Mouse (Mus musculus) cerebral cortex, adult 2 months (tissue): ENCODE measurements around the gene Kctd21.

Experiments used
- WGBS: fragments of 180-500 bp; shearing (Covaris S2); methylation state at CpG from one replicate; pipeline ENCODE4 v1.1.7; 2018; 5-methylcytosine and 5-hydroxymethylcytosine counted together

Kctd21 gene

GRCm38 (mm10) chr7:97348836-97349235, 16.7 kb downstream of the Kctd21 start:
- WGBS = 91% methylated on average over 5 of the region's 5 CpGs

DNA sequence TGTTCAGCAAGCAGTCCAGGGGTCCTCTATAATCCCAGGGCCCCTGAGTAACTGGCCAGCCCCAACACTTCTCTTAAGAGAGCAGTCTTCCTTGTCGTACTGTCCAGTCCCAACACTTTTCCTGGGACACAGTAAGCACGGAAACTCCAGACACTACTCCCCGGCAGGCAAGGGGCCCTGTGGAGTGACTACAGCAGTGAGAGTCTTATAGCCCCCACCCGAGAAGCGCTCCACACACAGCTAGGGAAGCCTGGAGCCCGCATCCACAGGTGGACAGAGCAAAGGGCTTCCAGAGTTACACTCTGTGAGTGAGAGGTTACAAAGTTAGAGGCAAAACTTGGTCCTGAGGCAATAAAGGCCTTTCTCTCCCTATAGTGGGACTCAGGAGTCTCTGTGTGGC, 17.3 kb downstream of the Kctd21 start:
- WGBS = 95% methylated on average over 6 of the region's 6 CpGs

GRCm38 (mm10) chr7:97350891-97351290, 18.8 kb downstream of the Kctd21 start:
- WGBS = 80% methylated on average over 5 of the region's 5 CpGs

DNA sequence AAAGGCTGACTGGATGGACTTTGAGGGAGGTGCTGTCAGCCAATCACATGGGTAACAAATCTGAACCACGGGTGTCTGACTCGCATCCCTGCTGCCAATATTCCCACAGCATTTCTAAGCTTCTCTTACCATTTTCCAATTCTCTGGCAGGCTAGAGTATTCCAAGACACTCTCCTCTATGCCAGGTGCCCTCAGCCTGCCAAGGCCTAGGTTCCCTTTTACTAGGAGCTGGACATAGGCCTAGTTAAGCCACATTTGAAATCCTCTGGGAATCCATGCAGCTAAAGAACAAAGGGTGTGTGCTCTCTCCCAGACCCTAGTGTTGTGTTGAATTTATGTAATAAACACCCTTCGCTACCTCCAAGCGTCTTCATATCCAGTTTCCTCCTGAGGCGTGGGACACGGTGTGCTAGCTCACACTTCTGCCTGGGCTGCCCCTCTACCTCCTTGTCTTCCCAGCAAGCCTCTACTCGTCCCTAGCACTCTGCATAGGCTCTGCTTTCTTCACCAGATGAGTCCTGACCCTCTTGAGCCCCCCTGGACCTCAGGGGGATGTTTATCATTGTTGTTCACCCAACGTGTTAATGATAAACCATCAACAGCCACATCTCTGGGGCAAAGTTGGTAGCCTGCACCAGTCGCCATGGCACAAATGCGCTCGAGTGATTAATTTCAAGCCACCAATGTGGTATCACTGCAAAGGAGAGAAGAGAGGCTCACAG, 19.8 kb downstream of the Kctd21 start:
- 80% methylated on average over 11 of the region's 11 CpGs for WGBS

DNA sequence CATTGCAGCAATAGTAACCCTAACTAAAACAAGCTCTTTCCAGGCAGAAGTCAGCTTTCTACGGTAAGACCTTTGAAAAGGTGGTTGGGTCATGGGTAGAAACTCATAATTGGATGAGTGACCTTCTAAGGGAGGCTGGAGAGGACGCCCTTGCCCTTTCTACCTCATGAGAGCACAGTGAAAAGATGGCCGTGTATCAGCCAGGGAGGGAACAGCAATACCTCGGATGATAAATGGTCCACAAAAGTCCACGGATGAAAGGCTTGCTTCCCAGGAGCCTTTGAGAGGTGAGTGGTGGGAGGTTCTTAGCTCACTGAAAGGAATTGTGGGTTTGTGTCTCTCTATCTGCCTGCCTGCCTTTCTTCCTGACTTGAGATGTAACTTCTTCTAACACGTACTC, 21.2 kb downstream of the Kctd21 start:
- 91% methylated on average over 6 of the region's 6 CpGs for WGBS

DNA sequence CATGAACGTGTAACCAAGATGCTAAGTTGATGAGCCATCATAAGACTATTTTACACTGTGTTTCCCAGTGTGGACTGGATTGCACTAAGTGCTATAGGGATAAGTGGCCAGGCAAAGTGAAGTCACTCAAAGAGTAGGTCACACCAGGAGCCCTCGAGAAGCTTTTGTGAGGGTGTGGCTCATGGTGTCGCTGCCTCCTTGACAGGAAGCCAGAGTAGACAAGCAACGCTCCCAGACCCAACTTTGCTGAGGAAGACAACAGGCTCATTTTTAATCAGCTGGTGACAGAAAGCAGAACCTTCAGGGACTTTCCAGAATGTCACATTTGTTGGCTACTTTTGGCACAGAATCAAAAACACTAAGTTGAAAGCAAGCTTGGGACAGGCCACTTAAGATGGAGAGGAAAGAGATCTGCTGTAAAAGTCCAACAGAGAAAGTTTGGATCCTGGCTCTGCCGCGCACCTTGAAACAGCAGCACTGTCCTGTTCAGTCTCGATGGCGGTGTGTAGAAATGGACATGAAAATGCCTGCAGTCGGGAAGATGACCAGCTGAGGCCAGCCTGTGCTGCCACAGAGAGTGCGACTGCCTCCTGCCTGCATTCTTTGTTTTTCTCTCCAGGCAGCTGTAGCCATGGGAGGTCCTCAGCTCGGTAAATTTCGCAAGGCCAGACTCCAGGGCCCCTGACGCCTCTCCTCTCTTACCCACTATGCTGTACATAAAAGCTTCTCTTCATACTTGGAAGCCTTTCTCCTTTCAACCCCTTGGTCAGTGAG, 23.1 kb downstream of the Kctd21 start:
- WGBS = 64% methylated on average over 13 of the region's 13 CpGs

GRCm38 (mm10) chr7:97356253-97356652, 24.1 kb downstream of the Kctd21 start:
- WGBS = 60% methylated on average over 5 of the region's 5 CpGs

GRCm38 (mm10) chr7:97356875-97357276, 24.7 kb downstream of the Kctd21 start:
- 65% methylated on average over 5 of the region's 5 CpGs for WGBS

- WGBS = 79% methylated on average over 3 of the region's 3 CpGs
Observed at GRCm38 (mm10) chr7:97357840-97358239, 25.7 kb downstream of the Kctd21 start.

- 94% methylated on average over 4 of the region's 4 CpGs for WGBS
Observed at GRCm38 (mm10) chr7:97358347-97358746, 26.2 kb downstream of the Kctd21 start.

GRCm38 (mm10) chr7:97360166-97360565, 28.0 kb downstream of the Kctd21 start:
- WGBS = 84% methylated on average over 5 of the region's 5 CpGs

GRCm38 (mm10) chr7:97360955-97361354, 28.8 kb downstream of the Kctd21 start:
- WGBS = 42% methylated on average over 3 of the region's 3 CpGs

- WGBS = 35% methylated on average over 4 of the region's 4 CpGs
Observed at GRCm38 (mm10) chr7:97361467-97361866, 29.3 kb downstream of the Kctd21 start.

DNA sequence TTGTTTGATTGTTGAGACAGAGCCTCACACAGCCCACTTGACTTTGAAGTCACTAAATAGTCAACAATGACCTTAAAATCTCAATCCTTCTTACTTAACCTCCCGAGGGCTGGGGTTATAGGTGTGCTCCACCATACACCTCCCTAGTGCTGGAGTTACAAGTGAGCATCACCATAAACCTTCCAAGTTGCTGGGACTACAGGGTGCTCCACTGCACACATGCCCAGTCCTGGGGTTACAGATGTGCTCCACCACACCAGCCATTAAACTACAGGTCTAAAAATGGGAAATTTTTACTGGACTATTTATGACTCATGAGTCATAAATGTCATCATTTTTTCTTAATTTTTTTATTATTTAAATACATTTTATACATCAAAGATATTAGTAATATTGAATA, 33.8 kb downstream of the Kctd21 start:
- 88% methylated on average over 1 of the region's 1 CpGs for WGBS

DNA sequence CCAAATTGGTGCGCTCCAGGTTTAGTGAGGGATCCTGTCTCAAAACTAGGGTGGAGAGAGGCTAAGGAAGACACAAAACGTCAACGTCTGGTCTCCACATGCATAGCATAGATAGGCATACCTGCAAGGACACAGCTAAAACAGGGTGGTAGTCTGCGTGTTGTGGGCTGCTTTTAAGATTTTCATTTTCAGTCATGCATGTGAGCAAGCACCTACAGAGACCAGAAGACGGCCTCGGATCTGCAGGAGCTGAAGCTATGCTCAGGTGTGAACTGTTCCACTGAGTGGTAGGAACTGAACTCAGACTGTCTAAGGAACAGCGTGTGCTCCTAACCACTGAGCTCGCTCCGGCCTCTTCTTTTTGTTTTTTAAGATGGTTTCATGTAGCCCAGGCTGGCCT, 43.0 kb downstream of the Kctd21 start:
- 96% methylated on average over 9 of the region's 9 CpGs for WGBS

GRCm38 (mm10) chr7:97375906-97376305, 43.8 kb downstream of the Kctd21 start:
- WGBS = 72% methylated on average over 2 of the region's 2 CpGs

GRCm38 (mm10) chr7:97379304-97379703, 47.2 kb downstream of the Kctd21 start:
- WGBS = 89% methylated on average over 5 of the region's 5 CpGs

DNA sequence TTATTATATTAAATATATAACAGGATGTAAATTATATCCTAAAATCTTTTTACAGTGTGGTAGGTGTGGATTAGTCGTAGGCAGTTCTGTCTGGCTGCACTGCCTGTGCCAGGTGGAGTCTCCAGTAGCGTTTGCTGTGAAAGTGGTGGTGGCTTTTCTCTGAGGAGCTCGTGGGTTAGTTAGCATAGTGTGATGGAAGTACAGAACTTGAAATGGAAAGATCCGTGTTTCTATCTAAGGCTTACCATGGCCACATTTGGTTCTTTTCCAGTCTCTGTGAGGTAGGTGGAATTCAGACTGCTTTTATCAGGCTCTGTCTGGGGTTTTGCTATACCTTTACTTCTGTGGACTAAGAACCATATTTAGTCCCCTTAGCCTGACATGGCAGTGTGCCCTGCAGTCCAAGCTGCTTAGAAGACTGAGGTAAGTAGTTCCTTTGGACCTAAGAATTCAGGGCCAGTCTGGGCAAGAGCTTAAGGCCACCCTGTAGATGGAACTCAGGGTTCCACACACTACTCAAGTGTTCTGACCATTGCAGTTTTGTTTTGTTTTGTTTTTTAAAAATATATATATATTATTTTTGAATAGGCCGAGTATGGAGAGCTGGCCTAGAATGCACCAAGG, 48.5 kb downstream of the Kctd21 start:
- 75% methylated on average over 5 of the region's 5 CpGs for WGBS

DNA sequence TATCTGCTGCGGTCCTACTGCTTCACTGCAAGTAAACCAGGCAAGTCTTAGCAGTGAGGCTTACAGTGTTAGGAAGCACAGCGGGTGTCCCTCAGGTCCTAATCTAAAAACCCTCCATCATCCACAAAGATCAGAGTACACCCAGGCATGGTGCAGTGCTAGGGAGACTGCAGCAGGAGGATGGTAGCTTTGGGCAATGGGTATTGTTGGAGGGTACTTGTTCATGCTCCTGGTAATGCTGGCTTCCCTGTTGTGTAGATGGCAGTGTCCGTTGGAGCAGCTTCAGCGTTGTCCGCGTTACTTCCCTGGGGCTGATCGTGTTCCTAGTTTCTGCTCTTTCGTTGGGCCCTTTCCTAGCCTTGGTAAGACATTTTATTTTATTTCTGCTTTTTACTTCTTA, 50.5 kb downstream of the Kctd21 start:
- WGBS = 96% methylated on average over 8 of the region's 8 CpGs

- WGBS = 76% methylated on average over 10 of the region's 10 CpGs
Observed at GRCm38 (mm10) chr7:97383496-97384132, 51.5 kb downstream of the Kctd21 start.

DNA sequence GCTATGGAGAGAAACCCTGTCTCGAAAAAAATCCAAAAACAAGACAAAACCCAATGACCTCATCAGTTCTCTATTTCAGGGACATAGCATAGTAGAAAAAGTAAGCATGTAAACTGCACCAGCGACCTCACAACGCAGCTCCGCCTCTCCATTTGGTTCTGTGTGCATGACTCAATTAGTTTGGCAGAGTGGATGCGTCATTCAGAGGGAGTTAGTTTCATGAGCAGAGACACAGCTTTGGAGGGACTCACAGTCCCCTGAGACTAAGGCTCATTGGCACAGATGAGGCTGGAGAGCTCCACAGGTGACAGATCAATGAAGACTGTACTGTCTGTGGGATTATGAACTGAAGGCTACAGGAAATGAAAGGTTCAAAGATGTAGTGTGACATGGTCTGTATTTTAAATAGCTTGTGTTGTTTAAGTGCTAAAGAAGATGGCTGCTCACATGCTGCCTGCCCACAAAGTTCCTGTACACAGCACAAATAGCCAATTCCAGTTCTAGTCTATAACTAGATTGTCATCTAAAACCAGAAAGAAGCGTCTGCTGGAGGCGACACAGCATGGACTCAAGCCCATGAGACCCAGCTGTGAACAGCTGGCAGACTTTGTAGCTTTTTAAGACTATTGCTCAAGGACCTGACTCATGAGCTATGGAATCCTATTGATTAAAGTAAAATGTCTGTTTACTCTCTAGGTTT, 54.1 kb downstream of the Kctd21 start:
- 49% methylated on average over 7 of the region's 7 CpGs for WGBS
